Mouse (Mus musculus): Measurements from ENCODE around the gene Tmem11. TPM values are rescaled to one million over a fixed set of nuclear protein-coding genes. Genes with fewer than 3 reads are reported as not detected.
"Not testable (repeated sequence)": the region's sequence is repeated elsewhere in the genome, so short reads cannot be mapped to it uniquely, and the experiment has no call there.

Gene Tmem11
- total RNA-seq, 1 experiment from 2014 or later, result 82.0 TPM

DNA sequence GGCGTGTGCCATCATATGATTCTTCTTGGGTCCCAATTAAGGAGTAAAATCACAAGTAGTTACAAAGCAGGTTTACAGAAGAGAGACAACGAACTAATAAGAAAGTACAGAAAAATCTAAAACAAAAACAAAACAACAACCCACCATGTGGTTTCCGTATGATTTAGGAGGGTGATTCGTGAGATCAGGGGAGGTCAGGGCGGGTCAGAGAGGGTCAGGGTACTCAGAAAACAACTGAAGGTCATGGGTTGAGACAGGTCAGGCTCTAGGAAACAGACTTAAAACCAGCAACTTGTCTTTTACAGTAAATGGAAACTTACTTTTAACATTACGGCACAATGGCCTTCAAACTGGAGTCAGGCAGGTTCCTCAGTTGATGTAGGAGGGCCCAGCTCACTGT, 11.2 kb upstream of the Tmem11 start:
- ATAC-seq (replicated peaks; ENCODE audit: low read depth, poor library complexity, severe bottlenecking), result no peak

GRCm38 (mm10) chr11:60889861-60890260, 10.8 kb upstream of the Tmem11 start:
- no peak for ATAC-seq (replicated peaks; ENCODE audit: low read depth, poor library complexity, severe bottlenecking)

DNA sequence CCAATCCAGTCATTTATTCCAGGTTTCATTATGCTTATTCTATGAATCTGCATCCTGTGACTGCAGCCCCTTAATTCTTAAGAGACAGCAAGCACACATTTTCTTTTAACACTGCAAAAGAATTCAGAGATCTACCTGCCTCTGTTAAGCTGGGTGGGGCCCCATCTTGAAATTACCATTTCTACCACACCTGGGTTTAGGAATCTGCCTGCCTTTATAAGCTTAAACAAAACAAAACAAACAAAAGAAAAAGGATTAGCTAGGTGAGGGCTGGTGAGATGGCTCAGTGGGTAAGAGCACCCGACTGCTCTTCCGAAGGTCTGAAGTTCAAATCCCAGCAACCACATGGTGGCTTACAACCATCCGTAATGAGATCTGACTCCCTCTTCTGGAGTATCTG, 7.9 kb upstream of the Tmem11 start:
- ATAC-seq (replicated peaks; ENCODE audit: low read depth, poor library complexity, severe bottlenecking), result not testable (repeated sequence)

DNA sequence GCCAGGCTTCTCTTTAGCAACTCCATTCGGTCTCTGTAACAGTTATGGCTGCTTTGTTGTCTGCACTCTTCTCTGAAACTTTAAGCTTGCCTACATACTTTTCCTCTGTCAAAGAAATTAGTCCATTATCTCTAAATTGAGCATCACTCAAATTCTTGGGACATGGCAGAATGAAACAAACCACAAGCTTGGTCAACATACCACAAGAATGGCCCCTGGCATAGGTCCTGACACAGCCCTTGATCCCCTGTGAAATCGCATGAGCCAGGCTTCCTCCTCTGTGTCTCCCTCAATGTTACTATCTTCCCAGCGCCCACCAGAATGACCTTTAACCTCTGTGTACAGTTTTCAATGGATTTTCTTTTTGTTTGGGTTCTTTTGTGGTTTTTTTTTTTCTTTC, 3.3 kb upstream of the Tmem11 start:
- ATAC-seq (replicated peaks; ENCODE audit: low read depth, poor library complexity, severe bottlenecking), result no peak

- no peak for ATAC-seq (replicated peaks; ENCODE audit: low read depth, poor library complexity, severe bottlenecking)
Observed at GRCm38 (mm10) chr11:60880559-60880958, 1.5 kb upstream of the Tmem11 start.

- peak; percentile 57 for ATAC-seq (replicated peaks; ENCODE audit: low read depth, poor library complexity, severe bottlenecking)
Observed at GRCm38 (mm10) chr11:60879423-60879822, 351 bp upstream of the Tmem11 start.

GRCm38 (mm10) chr11:60878056-60878612, 938 bp downstream of the Tmem11 start:
- ATAC-seq (replicated peaks; ENCODE audit: low read depth, poor library complexity, severe bottlenecking), result no peak

DNA sequence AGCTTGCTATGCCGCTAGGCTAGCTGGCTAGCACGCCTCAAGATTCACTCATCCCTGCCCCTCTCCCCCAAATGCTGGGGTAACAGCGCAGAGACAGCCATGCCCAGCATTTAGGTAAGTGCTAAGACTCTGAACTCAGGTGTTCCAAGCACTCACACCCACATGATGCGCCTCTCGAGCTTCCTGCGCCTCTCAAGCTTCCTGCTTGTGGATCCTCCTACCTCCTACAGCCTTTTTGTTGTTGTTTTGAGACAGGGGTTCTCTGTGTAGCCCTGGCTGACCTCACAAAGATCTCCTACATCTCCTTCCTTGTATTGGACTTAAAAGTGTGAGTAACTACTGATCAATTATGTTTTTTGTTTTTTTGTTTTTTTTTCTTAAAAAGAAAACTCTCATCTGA, 6.0 kb downstream of the Tmem11 start:
- no peak for ATAC-seq (replicated peaks; ENCODE audit: low read depth, poor library complexity, severe bottlenecking)

GRCm38 (mm10) chr11:60871409-60871808, 7.7 kb downstream of the Tmem11 start:
- ATAC-seq (replicated peaks; ENCODE audit: low read depth, poor library complexity, severe bottlenecking), result no peak

- not testable (repeated sequence) for ATAC-seq (replicated peaks; ENCODE audit: low read depth, poor library complexity, severe bottlenecking)
Observed at GRCm38 (mm10) chr11:60869471-60869870, 9.6 kb downstream of the Tmem11 start.

DNA sequence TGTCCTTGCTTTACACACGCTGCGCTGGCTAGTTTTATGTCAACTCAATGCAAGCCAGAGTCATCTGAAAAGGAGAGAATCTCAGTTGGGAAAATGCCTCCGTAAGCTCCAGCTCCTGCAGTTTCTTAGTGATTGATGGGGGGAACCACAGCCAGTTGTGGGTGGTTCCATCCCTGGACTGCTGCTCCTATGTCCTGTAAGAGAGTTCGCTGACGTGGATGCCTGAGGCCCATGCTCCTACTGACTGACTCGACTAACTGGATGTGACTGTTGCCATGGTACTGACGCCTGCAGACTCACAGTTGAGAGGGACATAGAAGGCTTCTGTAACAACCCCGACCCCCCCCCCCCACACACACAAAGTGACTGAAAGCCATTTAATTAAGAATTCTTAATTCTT, 11.2 kb downstream of the Tmem11 start:
- ATAC-seq (replicated peaks; ENCODE audit: low read depth, poor library complexity, severe bottlenecking), result no peak

GRCm38 (mm10) chr11:60867456-60867855, 11.6 kb downstream of the Tmem11 start:
- ATAC-seq (replicated peaks; ENCODE audit: low read depth, poor library complexity, severe bottlenecking), result no peak

- ATAC-seq (replicated peaks; ENCODE audit: low read depth, poor library complexity, severe bottlenecking), result no peak
Observed at GRCm38 (mm10) chr11:60866021-60866420, 13.1 kb downstream of the Tmem11 start.

DNA sequence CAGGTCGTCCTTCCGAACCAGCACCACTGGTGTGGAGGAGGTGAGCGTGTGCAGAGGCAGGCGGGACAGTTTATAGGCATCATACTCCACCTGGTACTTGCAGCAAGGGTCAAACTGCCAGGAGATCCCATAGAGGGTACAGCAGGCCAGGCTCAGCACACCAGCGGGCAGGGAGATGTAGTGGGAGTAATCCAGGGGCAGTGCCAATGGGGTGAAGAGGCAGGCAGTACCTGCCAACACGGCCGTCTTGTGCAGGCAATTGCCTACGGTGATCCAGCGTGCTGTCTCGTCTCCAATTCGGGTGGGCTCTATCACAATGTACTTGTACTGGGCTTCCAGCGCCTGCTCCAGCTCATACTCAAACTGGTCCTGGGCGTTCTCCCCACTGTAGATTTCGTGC, 14.2 kb downstream of the Tmem11 start:
- ATAC-seq (replicated peaks; ENCODE audit: low read depth, poor library complexity, severe bottlenecking), result no peak

- no peak for ATAC-seq (replicated peaks; ENCODE audit: low read depth, poor library complexity, severe bottlenecking)
Observed at GRCm38 (mm10) chr11:60864166-60864565, 14.9 kb downstream of the Tmem11 start.

- no peak for ATAC-seq (replicated peaks; ENCODE audit: low read depth, poor library complexity, severe bottlenecking)
Observed at GRCm38 (mm10) chr11:60863196-60863595, 15.9 kb downstream of the Tmem11 start.

GRCm38 (mm10) chr11:60861993-60862392, 17.1 kb downstream of the Tmem11 start:
- ATAC-seq (replicated peaks; ENCODE audit: low read depth, poor library complexity, severe bottlenecking), result no peak

DNA sequence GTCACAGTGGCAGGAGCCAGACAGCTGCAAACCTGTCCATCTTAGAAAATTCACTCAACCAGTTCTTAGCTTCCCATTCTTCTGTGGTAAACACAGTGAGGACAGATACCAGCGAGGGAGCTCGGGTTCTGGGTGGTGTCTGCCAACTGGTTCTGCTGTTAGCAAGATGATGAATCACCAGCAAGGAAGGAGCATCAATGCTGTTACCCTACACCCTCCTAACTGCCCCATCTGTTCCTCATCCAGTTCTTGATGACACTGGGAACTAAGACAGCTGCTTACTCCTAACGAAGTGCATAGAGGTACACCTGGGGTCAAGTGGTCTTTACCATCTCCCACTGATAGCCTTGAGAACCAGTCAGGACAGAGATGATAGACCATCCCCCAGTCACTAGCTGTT, 22.5 kb downstream of the Tmem11 start:
- no peak for ATAC-seq (replicated peaks; ENCODE audit: low read depth, poor library complexity, severe bottlenecking)

GRCm38 (mm10) chr11:60845415-60845814, 33.7 kb downstream of the Tmem11 start:
- no peak for ATAC-seq (replicated peaks; ENCODE audit: low read depth, poor library complexity, severe bottlenecking)

DNA sequence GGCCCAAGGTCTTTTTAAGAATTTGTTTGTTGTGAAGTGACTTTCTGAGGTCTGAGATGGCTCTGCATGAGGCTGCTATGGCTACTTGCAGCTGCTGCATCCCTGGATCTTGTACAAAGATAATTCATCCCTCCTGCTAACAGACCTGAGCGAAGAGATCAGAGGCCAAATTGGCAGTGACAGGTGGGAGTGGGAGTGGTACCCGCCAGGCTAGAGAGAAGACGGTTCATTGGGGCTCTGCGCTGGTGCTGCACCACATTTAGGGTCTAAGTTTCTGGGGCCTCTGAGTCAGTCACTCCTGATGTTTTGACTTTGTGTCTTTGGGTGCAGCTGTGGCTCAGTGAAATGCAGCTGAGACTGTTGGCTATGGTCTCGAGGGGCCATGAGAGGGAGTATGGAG, 35.7 kb downstream of the Tmem11 start:
- ATAC-seq (replicated peaks; ENCODE audit: low read depth, poor library complexity, severe bottlenecking), result no peak

GRCm38 (mm10) chr11:60841467-60842200, 37.4 kb downstream of the Tmem11 start:
- ATAC-seq (replicated peaks; ENCODE audit: low read depth, poor library complexity, severe bottlenecking), result peak; percentile 82

Data from common myeloid progenitor, adult 5-6 weeks (primary cell).